Mouse (Mus musculus) bone marrow, adult 2 months (tissue): ENCODE measurements around the gene Pxmp4.

Source experiments
- CTCF ChIP-seq: fragments of 200-500 bp; IDR thresholded peaks from 2 replicates; pipeline ENCODE4 v1.5.1; 2011; ENCODE audit warnings: low read length, control low read depth; ENCODE audit not compliant: control insufficient read depth, insufficient read depth
- POLR2A ChIP-seq: fragments of 200-500 bp; IDR thresholded peaks from 2 replicates; pipeline ENCODE4 v1.6.1; 2011; ENCODE audit warnings: low read depth, mild to moderate bottlenecking, control low read depth, low read length, borderline replicate concordance; ENCODE audit not compliant: control insufficient read depth

GRCm38 (mm10) chr2:154595775-154596174, 7.7 kb downstream of the Pxmp4 start:
- TF ChIP-seq CTCF, result no peak
- no peak for TF ChIP-seq POLR2A
